Mouse (Mus musculus): Measurements from ENCODE around the gene Htra2. TPM values are rescaled to one million over a fixed set of nuclear protein-coding genes. Genes with fewer than 3 reads are reported as not detected.

Htra2 gene
- total RNA-seq, 1 experiment from 2014 or later, result 36.1 TPM

- no peak for ATAC-seq (ENCODE audit: extremely low read depth, insufficient number of reproducible peaks, low FRiP score, poor library complexity, severe bottlenecking)
These were observed 17.9 kb downstream of the Htra2 start for GRCm38 (mm10) chr6:83037188-83037587.

GRCm38 (mm10) chr6:83034463-83035055, 20.5 kb downstream of the Htra2 start:
- ATAC-seq (ENCODE audit: extremely low read depth, insufficient number of reproducible peaks, low FRiP score, poor library complexity, severe bottlenecking), result no peak

GRCm38 (mm10) chr6:83033249-83034185, 21.6 kb downstream of the Htra2 start, which contains the start of the genes Dok1 and Loxl3:
TSS of gene Dok1 (minus strand) at chr6:83033471.
TSS of gene Loxl3 (plus strand) at chr6:83034173.
- peak; percentile 41 for ATAC-seq (ENCODE audit: extremely low read depth, insufficient number of reproducible peaks, low FRiP score, poor library complexity, severe bottlenecking)

- peak; percentile 30; the same call in 1 of the 2 replicates for ATAC-seq (ENCODE audit: extremely low read depth, insufficient number of reproducible peaks, low FRiP score, poor library complexity, severe bottlenecking)
These were observed 22.3 kb downstream of the Htra2 start for GRCm38 (mm10) chr6:83032769-83033191.

GRCm38 (mm10) chr6:83031921-83032590, 23.0 kb downstream of the Htra2 start:
- ATAC-seq (ENCODE audit: extremely low read depth, insufficient number of reproducible peaks, low FRiP score, poor library complexity, severe bottlenecking), result no peak

- no peak for ATAC-seq (ENCODE audit: extremely low read depth, insufficient number of reproducible peaks, low FRiP score, poor library complexity, severe bottlenecking)
These were observed 24.0 kb downstream of the Htra2 start for GRCm38 (mm10) chr6:83031111-83031510.

- ATAC-seq (ENCODE audit: extremely low read depth, insufficient number of reproducible peaks, low FRiP score, poor library complexity, severe bottlenecking), result no peak
These were observed 25.3 kb downstream of the Htra2 start for GRCm38 (mm10) chr6:83029777-83030176.

- no peak for ATAC-seq (ENCODE audit: extremely low read depth, insufficient number of reproducible peaks, low FRiP score, poor library complexity, severe bottlenecking)
These were observed 27.4 kb downstream of the Htra2 start for GRCm38 (mm10) chr6:83027706-83028105.

- ATAC-seq (ENCODE audit: extremely low read depth, insufficient number of reproducible peaks, low FRiP score, poor library complexity, severe bottlenecking), result no peak
These were observed 27.8 kb downstream of the Htra2 start for GRCm38 (mm10) chr6:83027293-83027692.

GRCm38 (mm10) chr6:83025221-83025620, 29.9 kb downstream of the Htra2 start:
- no peak for ATAC-seq (ENCODE audit: extremely low read depth, insufficient number of reproducible peaks, low FRiP score, poor library complexity, severe bottlenecking)

GRCm38 (mm10) chr6:83024421-83024820, 30.7 kb downstream of the Htra2 start:
- no peak for ATAC-seq (ENCODE audit: extremely low read depth, insufficient number of reproducible peaks, low FRiP score, poor library complexity, severe bottlenecking)

- ATAC-seq (ENCODE audit: extremely low read depth, insufficient number of reproducible peaks, low FRiP score, poor library complexity, severe bottlenecking), result no peak
These were observed 31.3 kb downstream of the Htra2 start for GRCm38 (mm10) chr6:83023786-83024185.

- no peak for ATAC-seq (ENCODE audit: extremely low read depth, insufficient number of reproducible peaks, low FRiP score, poor library complexity, severe bottlenecking)
These were observed 32.1 kb downstream of the Htra2 start for GRCm38 (mm10) chr6:83023008-83023407.

- no peak for ATAC-seq (ENCODE audit: extremely low read depth, insufficient number of reproducible peaks, low FRiP score, poor library complexity, severe bottlenecking)
These were observed 34.1 kb downstream of the Htra2 start for GRCm38 (mm10) chr6:83020836-83021593.

- ATAC-seq (ENCODE audit: extremely low read depth, insufficient number of reproducible peaks, low FRiP score, poor library complexity, severe bottlenecking), result no peak
These were observed 35.0 kb downstream of the Htra2 start for GRCm38 (mm10) chr6:83020121-83020520.

GRCm38 (mm10) chr6:83019044-83019443, 36.0 kb downstream of the Htra2 start:
- no peak for ATAC-seq (ENCODE audit: extremely low read depth, insufficient number of reproducible peaks, low FRiP score, poor library complexity, severe bottlenecking)

- ATAC-seq (ENCODE audit: extremely low read depth, insufficient number of reproducible peaks, low FRiP score, poor library complexity, severe bottlenecking), result no peak
These were observed 37.9 kb downstream of the Htra2 start for GRCm38 (mm10) chr6:83017190-83017589.

- no peak for ATAC-seq (ENCODE audit: extremely low read depth, insufficient number of reproducible peaks, low FRiP score, poor library complexity, severe bottlenecking)
These were observed 39.3 kb downstream of the Htra2 start for GRCm38 (mm10) chr6:83015749-83016148.

All from neutrophil, adult 5-6 weeks (primary cell).